Mouse (Mus musculus) liver, embryonic 14.5 days (tissue): Measurements from ENCODE around the gene Golga4.

ENCODE experiments used
- CTCF ChIP-seq: IDR thresholded peaks from 2 replicates; pipeline ENCODE4 v1.5.1; 2016; ENCODE audit warnings: antibody characterized with exemption, low read depth, control low read depth
- EP300 ChIP-seq: IDR thresholded peaks from 2 replicates; pipeline ENCODE4 v1.6.1; 2016; ENCODE audit warnings: antibody characterized with exemption, low read depth

DNA sequence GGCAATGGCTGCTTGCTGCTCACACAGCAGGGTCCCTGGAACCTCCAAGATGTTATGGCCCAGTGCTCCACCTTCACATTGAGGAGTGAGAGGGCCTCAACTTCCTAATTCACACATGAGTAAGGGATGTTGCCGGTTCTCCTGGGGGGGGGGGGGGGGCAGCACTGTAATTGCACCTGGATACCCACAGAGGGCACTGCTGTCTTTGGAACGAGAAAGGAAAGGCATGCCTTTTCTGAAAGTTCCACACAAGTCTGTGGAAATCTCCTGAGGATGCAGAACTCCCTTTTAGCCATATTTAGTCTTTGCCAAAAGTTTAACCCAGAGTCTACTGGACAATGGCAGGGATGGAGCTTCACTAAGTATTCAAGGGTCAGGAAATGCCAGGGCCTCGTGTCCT is 83.2 kb downstream of the Golga4 start:
- TF ChIP-seq CTCF (peak; percentile 55), EP300 (no peak)
